Mouse (Mus musculus) limb, embryonic 12.5 days (tissue): ENCODE measurements around the gene Gm10097. TPM values are rescaled to one million over a fixed set of nuclear protein-coding genes. Genes with fewer than 3 reads are reported as not detected.

Source experiments
- ATAC-seq: fragments of 200-750 bp; cut with Nextera tagmentation; 2 replicates; pipeline ENCODE4 v1.8.0; 2017; ENCODE audit warnings: low read depth, moderate TSS enrichment; ENCODE audit not compliant: insufficient number of reproducible peaks, insufficient read depth, low FRiP score, low TSS enrichment
- H3K27ac ChIP-seq: fragments of 300-500 bp; sonication (generic); 2 replicates; pipeline ENCODE4 v1.5.1; 2016; ENCODE audit warnings: mild to moderate bottlenecking, moderate library complexity
- H3K27me3 ChIP-seq: fragments of 300-500 bp; sonication (generic); 2 replicates; pipeline ENCODE4 v1.6.1; 2016; ENCODE audit warnings: mild to moderate bottlenecking, moderate library complexity
- H3K36me3 ChIP-seq: fragments of 300-500 bp; sonication (generic); 2 replicates; pipeline ENCODE4 v1.6.1; 2016; ENCODE audit warnings: mild to moderate bottlenecking, moderate library complexity
- H3K4me1 ChIP-seq: fragments of 300-500 bp; sonication (generic); replicated peaks from 2 replicates; pipeline ENCODE4 v1.6.1; 2016
- H3K4me2 ChIP-seq: fragments of 300-500 bp; sonication (generic); 2 replicates; pipeline ENCODE4 v1.6.1; 2016; ENCODE audit warnings: mild to moderate bottlenecking, moderate library complexity
- H3K4me3 ChIP-seq: fragments of 300-500 bp; sonication (generic); replicated peaks from 2 replicates; pipeline ENCODE4 v1.5.1; 2016; ENCODE audit warnings: mild to moderate bottlenecking
- H3K9ac ChIP-seq: fragments of 300-500 bp; sonication (generic); replicated peaks from 2 replicates; pipeline ENCODE4 v1.6.1; 2016; ENCODE audit warnings: mild to moderate bottlenecking, moderate library complexity
- H3K9me3 ChIP-seq: fragments of 300-500 bp; sonication (generic); 2 replicates; pipeline ENCODE4 v1.6.1; 2016; ENCODE audit warnings: mild to moderate bottlenecking, moderate library complexity
- WGBS: fragments of 180-500 bp; shearing (Covaris S2); methylation state at CpG from one replicate; pipeline ENCODE4 v1.1.7; 2016; 5-methylcytosine and 5-hydroxymethylcytosine counted together
- polyA plus RNA-seq: library from polyadenylated mRNA; unstranded; fragments of >200 nt; fragmentation: Nextera tagmentation; extraction: Ambion mirVana; gene quantifications from 2 replicates; pipeline ENCODE4 v1.2.1, GENCODE M21; 2016

Gene Gm10097
- polyA plus RNA-seq, 1 experiment from 2014 or later, result 0.14 TPM

DNA sequence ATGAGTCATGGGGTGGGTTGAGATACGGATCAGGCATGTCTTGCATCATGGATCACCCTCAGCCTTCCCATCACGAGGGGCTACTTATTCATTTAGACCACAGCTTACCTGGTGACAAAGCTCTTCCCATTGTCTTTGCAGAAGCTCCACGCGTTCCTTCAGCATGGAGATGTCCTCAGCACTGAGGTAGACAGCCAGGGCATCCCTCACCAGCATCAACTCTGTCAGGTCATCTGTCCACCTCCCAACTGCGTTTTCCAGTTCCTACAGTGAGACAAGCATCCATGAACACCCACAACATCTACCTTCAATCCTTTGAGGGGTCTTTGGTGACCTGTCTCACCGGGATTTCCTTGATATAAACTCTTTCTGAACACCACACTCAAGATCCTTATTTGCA lies 14.7 kb downstream of the Gm10097 start:
- 80% methylated on average over 6 of the region's 6 CpGs for WGBS
- H3K4me1 ChIP-seq, result no peaks in the 10 kb centered on the region; the same call in 1 of the 2 replicates

DNA sequence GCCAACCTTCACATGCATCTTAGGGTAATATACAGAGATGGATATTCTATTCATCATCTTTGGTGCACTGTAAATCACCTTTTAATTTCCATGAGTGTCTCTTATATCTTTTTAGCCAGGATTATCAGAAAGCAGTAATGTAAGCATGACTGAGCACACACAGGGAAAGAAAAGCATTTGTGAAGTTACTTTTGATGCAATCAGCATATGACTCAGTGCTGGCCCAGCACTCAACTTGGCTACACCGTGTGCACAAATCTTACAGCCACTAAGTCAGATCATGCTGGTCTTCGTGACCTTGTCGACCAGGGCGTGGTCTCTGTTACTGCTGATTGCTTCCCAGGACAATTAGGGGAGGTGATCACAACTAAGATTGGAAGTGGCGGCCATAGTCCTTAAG lies 16.8 kb downstream of the Gm10097 start:
- Histone ChIP-seq H3K27me3 (no peaks in the 10 kb centered on the region), H3K4me1 (no peaks in the 10 kb centered on the region; the same call in 1 of the 2 replicates), H3K4me3 (no peak overlapping the region), H3K9ac (no peak overlapping the region), H3K27ac (no peak overlapping the region), H3K4me2 (no peak overlapping the region), H3K9me3 (no peaks in the 10 kb centered on the region), H3K36me3 (no peaks in the 10 kb centered on the region)
- WGBS, result 81% methylated on average over 5 of the region's 5 CpGs
- no peak for ATAC-seq

More for the DNA sequence above, 14.7 kb downstream of the Gm10097 start:
- Histone ChIP-seq H3K4me2 (no peak overlapping the region), H3K27me3 (no peaks in the 10 kb centered on the region), H3K4me3 (no peak overlapping the region), H3K36me3 (no peaks in the 10 kb centered on the region), H3K9ac (no peak overlapping the region), H3K27ac (no peak overlapping the region), H3K9me3 (no peaks in the 10 kb centered on the region)
- no peak for ATAC-seq

DNA sequence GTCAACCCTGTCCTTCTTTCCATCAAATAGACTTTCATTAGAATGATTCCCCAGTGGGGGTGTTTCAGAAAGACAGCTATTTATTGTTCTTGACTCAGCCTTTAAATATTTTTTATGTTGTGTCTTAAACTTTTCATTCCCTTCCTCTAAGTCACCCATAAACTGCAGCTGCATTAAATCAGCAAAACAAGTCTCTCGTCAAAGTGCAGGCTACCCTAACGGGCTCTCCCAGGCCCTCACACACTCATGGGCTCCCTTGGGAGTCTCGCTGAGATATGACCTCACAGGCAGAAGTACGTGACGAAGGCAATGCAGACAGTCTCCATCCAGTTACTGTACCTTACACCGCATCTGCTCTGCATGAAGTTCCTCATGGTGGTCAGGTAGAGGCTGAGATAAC lies 17.3 kb downstream of the Gm10097 start:
- 51% methylated on average over 6 of the region's 6 CpGs for WGBS

DNA sequence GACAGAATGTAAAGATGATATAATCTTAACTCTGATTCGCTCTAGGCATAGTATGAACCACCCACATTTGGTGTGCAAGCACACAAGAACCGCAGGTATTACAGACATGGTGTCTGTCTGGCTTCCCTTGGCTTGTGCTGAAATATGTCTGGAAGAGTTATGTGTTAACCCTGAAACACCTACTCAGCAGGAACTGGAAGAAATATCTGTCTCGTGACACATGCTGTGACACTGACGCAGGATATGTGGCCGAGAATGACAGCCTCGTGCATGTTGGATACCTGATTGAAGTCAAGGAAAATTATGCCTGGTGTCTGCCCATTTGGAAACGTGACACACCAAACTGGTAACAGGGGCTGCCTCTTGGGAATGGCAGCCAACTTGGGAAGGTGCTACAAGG lies 18.3 kb downstream of the Gm10097 start:
- Histone ChIP-seq H3K27ac (no peak overlapping the region), H3K4me1 (no peaks in the 10 kb centered on the region; the same call in 1 of the 2 replicates), H3K4me3 (no peak overlapping the region), H3K4me2 (no peak overlapping the region), H3K36me3 (no peaks in the 10 kb centered on the region), H3K9ac (no peak overlapping the region), H3K9me3 (no peaks in the 10 kb centered on the region), H3K27me3 (no peaks in the 10 kb centered on the region)
- 75% methylated on average over 7 of the region's 7 CpGs for WGBS
- ATAC-seq, result no peak

More for the DNA sequence above, 17.3 kb downstream of the Gm10097 start:
- H3K4me3 ChIP-seq, result no peak overlapping the region
- no peaks in the 10 kb centered on the region; the same call in 1 of the 2 replicates for H3K4me1 ChIP-seq
- H3K9me3 ChIP-seq, result no peaks in the 10 kb centered on the region
- H3K27me3 ChIP-seq, result no peaks in the 10 kb centered on the region
- H3K9ac ChIP-seq, result no peak overlapping the region
- ATAC-seq, result no peak
- H3K4me2 ChIP-seq, result no peak overlapping the region
- no peak overlapping the region for H3K27ac ChIP-seq
- H3K36me3 ChIP-seq, result no peaks in the 10 kb centered on the region

DNA sequence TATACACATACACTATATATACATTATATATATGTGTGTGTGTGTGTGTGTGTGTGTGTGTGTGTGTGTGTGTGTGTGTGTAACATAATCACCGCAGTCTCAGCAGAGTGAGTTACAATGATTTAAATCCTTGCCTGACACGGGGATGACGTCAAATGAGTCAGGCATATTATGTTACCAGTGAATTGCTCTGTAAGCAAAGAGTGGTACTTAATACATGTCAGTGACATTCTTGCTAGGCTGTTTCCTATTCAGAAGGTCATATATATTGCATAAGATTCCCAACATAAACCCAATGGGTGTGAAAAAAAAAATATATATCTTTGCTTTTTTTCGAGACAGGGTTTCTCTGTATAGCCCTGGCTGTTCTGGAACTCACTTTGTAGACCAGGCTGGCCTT lies 20.1 kb downstream of the Gm10097 start:
- no peaks in the 10 kb centered on the region for H3K9me3 ChIP-seq
- no peaks in the 10 kb centered on the region for H3K27me3 ChIP-seq
- H3K4me3 ChIP-seq, result no peak overlapping the region
- no peak overlapping the region for H3K4me2 ChIP-seq
- H3K9ac ChIP-seq, result no peak overlapping the region
- 90% methylated on average over 4 of the region's 4 CpGs for WGBS
- no peak for ATAC-seq
- H3K27ac ChIP-seq, result no peak overlapping the region
- H3K4me1 ChIP-seq, result no peaks in the 10 kb centered on the region; the same call in 1 of the 2 replicates
- no peaks in the 10 kb centered on the region for H3K36me3 ChIP-seq

DNA sequence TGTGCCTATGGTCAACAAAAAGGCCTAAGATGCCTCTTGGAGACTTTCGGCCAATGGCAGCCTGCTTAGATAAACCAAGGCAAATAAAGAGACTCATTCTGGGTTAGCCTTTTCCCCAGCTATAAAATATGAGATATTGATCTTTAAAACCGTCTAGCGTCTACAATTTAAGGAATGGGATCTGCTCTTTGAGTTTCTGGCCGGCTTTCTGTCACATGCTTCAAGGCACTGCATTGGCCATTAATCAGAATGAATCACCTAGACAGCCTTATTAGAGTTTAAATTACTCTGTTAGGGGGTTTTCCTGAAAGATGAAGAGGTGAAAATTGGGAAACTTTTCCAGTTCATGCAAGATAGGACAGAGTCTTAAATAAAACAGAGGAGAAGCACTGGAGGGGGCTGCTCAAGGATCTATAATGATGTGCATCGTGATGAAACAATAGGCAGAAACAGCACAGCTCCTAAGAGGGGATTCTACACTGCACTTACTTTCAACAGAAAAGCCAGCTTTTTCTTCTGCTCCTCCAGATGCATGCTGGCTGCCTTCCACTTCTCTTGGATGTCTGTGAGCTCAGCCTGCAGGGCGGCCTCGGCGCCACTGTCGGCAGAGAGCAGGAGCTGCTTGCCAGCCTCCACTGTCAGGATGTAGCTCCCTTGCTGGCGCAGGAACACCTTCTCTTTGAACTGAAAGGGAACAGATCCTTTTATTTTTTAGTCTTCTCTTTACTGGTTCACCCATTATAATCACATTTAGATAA lies 28.2 kb downstream of the Gm10097 start:
- Histone ChIP-seq H3K4me3 (no peak overlapping the region), H3K4me2 (no peak overlapping the region), H3K9me3 (no peaks in the 10 kb centered on the region), H3K9ac (no peak overlapping the region), H3K4me1 (no peaks in the 10 kb centered on the region), H3K36me3 (peaks cover 5% of the 10 kb centered on the region; the same call in 1 of the 2 replicates), H3K27me3 (no peaks in the 10 kb centered on the region), H3K27ac (no peak overlapping the region)
- WGBS, result 62% methylated on average over 10 of the region's 10 CpGs
- no peak for ATAC-seq

DNA sequence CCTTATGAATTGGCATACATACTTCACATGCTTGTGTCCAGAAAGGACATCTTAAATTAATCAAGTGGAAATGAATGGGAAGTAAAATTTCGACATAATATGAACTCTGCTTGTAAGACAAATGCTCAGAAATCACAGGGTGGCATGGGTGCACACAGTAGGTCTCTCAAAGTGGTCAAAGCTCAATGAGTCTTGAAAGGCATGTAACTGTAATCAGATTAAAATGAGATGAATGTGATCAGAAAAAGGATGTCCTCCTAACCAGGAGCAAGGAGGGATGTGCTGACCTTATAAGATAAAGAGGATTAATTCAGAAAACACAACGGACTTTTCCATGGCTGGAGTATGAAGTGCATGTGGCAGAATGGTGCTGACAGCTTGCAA lies 28.8 kb downstream of the Gm10097 start:
- H3K36me3 ChIP-seq, result peaks cover 5% of the 10 kb centered on the region; the same call in 1 of the 2 replicates
- H3K4me1 ChIP-seq, result no peaks in the 10 kb centered on the region
- no peak overlapping the region for H3K27ac ChIP-seq
- no peak overlapping the region for H3K4me2 ChIP-seq
- no peak for ATAC-seq
- H3K4me3 ChIP-seq, result no peak overlapping the region
- H3K9me3 ChIP-seq, result no peaks in the 10 kb centered on the region
- WGBS, result 67% methylated on average over 2 of the region's 2 CpGs
- H3K9ac ChIP-seq, result no peak overlapping the region
- H3K27me3 ChIP-seq, result no peaks in the 10 kb centered on the region

DNA sequence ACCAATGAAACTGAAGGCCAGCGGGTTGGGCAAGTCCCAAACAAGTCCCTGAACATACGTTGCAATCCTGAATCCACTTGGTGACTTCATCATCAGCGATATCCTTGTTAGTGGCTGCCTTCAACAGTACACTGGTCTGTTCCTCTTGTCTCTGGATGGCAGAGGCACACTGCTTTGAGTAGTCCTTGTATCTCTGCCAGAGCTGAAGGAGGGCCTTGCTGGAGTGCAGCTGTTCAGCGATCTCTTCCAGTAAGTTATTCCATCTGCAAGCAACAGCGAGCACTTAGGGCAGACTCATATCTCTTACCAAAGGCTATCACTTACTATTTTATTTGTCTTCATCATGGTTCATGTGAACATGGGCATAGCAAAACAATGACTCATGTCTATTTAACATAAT lies 41.8 kb downstream of the Gm10097 start:
- Histone ChIP-seq H3K9me3 (no peaks in the 10 kb centered on the region), H3K4me1 (no peaks in the 10 kb centered on the region), H3K36me3 (peaks cover 27% of the 10 kb centered on the region), H3K4me3 (no peak overlapping the region), H3K27ac (no peak overlapping the region), H3K4me2 (no peak overlapping the region), H3K27me3 (no peaks in the 10 kb centered on the region), H3K9ac (no peak overlapping the region)
- no peak for ATAC-seq
- WGBS, result 93% methylated on average over 5 of the region's 5 CpGs

DNA sequence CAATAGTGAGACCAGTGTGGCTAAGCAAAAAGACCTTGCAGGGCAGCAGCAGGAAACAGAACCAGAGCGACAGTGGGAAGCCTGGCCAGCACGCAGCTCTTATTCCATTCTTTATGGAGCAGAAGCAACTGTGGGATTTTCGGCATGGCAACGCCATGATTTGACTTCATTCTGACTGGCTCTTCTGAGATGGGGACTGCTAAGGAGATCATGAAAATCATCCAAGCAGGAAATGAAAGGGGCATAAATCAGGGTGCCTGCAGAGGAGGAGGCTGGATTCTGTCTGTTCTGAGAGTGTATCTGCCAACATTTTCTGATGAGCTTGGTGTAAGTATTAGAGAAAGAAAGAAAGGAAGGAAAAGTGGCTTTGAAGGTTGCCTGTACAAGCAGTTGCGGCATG lies 47.2 kb downstream of the Gm10097 start:
- WGBS, result 88% methylated on average over 5 of the region's 5 CpGs
- H3K4me1 ChIP-seq, result no peaks in the 10 kb centered on the region
- H3K27ac ChIP-seq, result no peak overlapping the region
- ATAC-seq, result no peak
- no peak overlapping the region for H3K9ac ChIP-seq
- no peaks in the 10 kb centered on the region for H3K9me3 ChIP-seq
- H3K36me3 ChIP-seq, result peaks cover 17% of the 10 kb centered on the region
- no peak overlapping the region for H3K4me3 ChIP-seq
- H3K4me2 ChIP-seq, result no peak overlapping the region
- H3K27me3 ChIP-seq, result no peaks in the 10 kb centered on the region

DNA sequence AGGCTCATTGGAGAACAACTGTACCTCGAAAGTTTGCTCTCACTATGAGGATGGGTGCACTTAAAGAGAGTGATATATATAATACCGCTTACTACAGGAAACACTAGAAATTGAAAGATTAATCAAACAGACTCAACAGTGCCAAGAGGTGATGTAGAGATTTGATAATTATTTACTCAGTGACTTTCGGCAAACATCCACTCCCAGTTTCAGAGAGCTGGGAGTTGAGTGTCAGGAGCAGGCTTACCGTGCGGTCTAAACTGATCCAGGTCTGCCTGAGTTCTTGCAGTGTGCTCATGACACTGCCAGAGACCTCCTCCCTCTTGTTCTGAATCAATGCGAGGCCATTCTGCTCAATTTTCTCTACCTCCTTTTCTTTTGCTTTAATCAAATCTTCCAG lies 47.7 kb downstream of the Gm10097 start:
- WGBS, result 92% methylated on average over 6 of the region's 6 CpGs
- Histone ChIP-seq H3K36me3 (peaks cover 17% of the 10 kb centered on the region), H3K4me3 (no peak overlapping the region), H3K4me2 (no peak overlapping the region), H3K27me3 (no peaks in the 10 kb centered on the region), H3K9ac (no peak overlapping the region), H3K9me3 (no peaks in the 10 kb centered on the region), H3K4me1 (no peaks in the 10 kb centered on the region), H3K27ac (no peak overlapping the region)
- ATAC-seq, result no peak
